Mouse (Mus musculus) stomach, embryonic 15.5 days (tissue): Measurements from ENCODE around the gene Acaa1a. TPM values are rescaled to one million over a fixed set of nuclear protein-coding genes. Genes with fewer than 3 reads are reported as not detected.
A peak's percentile ranks its signal among the peaks of the same experiment; 100 is the strongest.

Source experiments
- ATAC-seq: fragments of 200-750 bp; cut with Nextera tagmentation; 2 replicates; pipeline ENCODE4 v1.8.0; 2017; ENCODE audit warnings: low read depth, moderate number of reproducible peaks, moderate TSS enrichment; ENCODE audit not compliant: insufficient read depth, low FRiP score
- H3K27ac ChIP-seq: fragments of 300-500 bp; sonication (generic); 2 replicates; pipeline ENCODE4 v1.5.1; 2015; ENCODE audit warnings: mild to moderate bottlenecking, inconsistent platforms
- H3K27me3 ChIP-seq: fragments of 300-500 bp; sonication (generic); replicated peaks from 2 replicates; pipeline ENCODE4 v1.6.1; 2015; ENCODE audit warnings: inconsistent platforms
- H3K36me3 ChIP-seq: fragments of 300-500 bp; sonication (generic); 2 replicates; pipeline ENCODE4 v1.6.1; 2015; ENCODE audit warnings: inconsistent platforms
- H3K4me1 ChIP-seq: fragments of 300-500 bp; sonication (generic); 2 replicates; pipeline ENCODE4 v1.6.1; 2015; ENCODE audit warnings: inconsistent platforms
- H3K4me2 ChIP-seq: fragments of 300-500 bp; sonication (generic); 2 replicates; pipeline ENCODE4 v1.6.1; 2015; ENCODE audit warnings: mild to moderate bottlenecking, inconsistent platforms
- H3K4me3 ChIP-seq: fragments of 300-500 bp; sonication (generic); replicated peaks from 2 replicates; pipeline ENCODE4 v1.5.1; 2015; ENCODE audit warnings: inconsistent platforms
- H3K9ac ChIP-seq: fragments of 300-500 bp; sonication (generic); 2 replicates; pipeline ENCODE4 v1.6.1; 2015; ENCODE audit warnings: inconsistent platforms
- H3K9me3 ChIP-seq: fragments of 300-500 bp; sonication (generic); 2 replicates; pipeline ENCODE4 v1.6.1; 2016; ENCODE audit warnings: inconsistent platforms
- whole genome bisulfite sequencing: fragments of 180-500 bp; shearing (Covaris S2); methylation state at CpG from one replicate; pipeline ENCODE4 v1.1.7; 2015; 5-methylcytosine and 5-hydroxymethylcytosine counted together
- polyA plus RNA-seq: library from polyadenylated mRNA; unstranded; fragments of >200 nt; fragmentation: Nextera tagmentation; extraction: Ambion mirVana; gene quantifications from 2 replicates; pipeline ENCODE4 v1.2.1, GENCODE M21; 2015

Gene Acaa1a
- polyA plus RNA-seq, result 116 and 119 TPM in 2 replicates

- peak within 1 kb of the TSS; percentile 96 for H3K27ac ChIP-seq
- no peaks in the 10 kb centered on the region for H3K9me3 ChIP-seq
- peaks cover 24% of the 10 kb centered on the region for H3K4me1 ChIP-seq
- H3K27me3 ChIP-seq, result no peaks in the 10 kb centered on the region
- peak within 1 kb of the TSS; percentile 82 for H3K9ac ChIP-seq
- H3K36me3 ChIP-seq, result peaks cover 16% of the 10 kb centered on the region
- no peak for ATAC-seq
- under 1% methylated on average over 43 of the region's 43 CpGs for WGBS
- H3K4me3 ChIP-seq, result peak within 1 kb of the TSS; percentile 92
- H3K4me2 ChIP-seq, result peak within 1 kb of the TSS; percentile 87
Measured at GRCm38 (mm10) chr9:119339558-119340211, at the start of gene Acaa1a. Gene Acaa1a (plus strand): TSS chr9:119339676.

DNA sequence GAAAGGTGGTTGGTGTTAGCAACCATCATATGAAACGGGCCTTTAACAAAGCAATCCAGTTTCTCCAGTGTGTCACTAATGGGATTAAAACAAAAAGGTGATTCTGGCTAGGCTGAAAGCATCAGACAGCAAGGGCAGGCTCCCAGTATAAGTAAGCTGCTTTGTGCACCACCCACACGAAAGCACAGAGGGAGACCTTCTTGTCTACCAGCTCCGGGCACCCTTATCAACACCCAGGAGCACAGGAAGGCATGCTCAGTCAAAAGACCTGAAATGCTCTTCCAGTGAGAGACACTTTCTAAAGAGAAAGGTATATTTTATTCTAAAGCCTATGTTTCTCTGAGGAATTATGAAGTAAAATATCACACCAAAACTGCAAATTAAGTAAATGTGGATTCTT is 48.7 kb upstream of the Acaa1a start:
- Histone ChIP-seq H3K4me2 (no peak overlapping the region), H3K27me3 (no peaks in the 10 kb centered on the region), H3K9me3 (no peaks in the 10 kb centered on the region), H3K36me3 (0 out of 2 replicates have a peak, but pooled peaks cover 2% of the 10 kb centered on the region), H3K4me3 (no peak overlapping the region), H3K4me1 (no peaks in the 10 kb centered on the region), H3K27ac (no peak overlapping the region), H3K9ac (no peak overlapping the region)
- no peak for ATAC-seq
- WGBS, result 89% methylated on average over 3 of the region's 3 CpGs

- no peak overlapping the region for H3K27ac ChIP-seq
- no peak for ATAC-seq
- H3K4me1 ChIP-seq, result no peaks in the 10 kb centered on the region
- H3K9ac ChIP-seq, result no peak overlapping the region
- peaks cover 2% of the 10 kb centered on the region; the same call in 1 of the 2 replicates for H3K36me3 ChIP-seq
- H3K27me3 ChIP-seq, result no peaks in the 10 kb centered on the region
- WGBS, result 75% methylated on average over 6 of the region's 6 CpGs
- H3K9me3 ChIP-seq, result no peaks in the 10 kb centered on the region
- H3K4me2 ChIP-seq, result no peak overlapping the region
- H3K4me3 ChIP-seq, result no peak overlapping the region
Measured at GRCm38 (mm10) chr9:119297696-119298095, 41.8 kb upstream of the Acaa1a start.

- no peak overlapping the region for H3K4me3 ChIP-seq
- 79% methylated on average over 3 of the region's 3 CpGs for WGBS
- H3K4me1 ChIP-seq, result no peaks in the 10 kb centered on the region
- no peak overlapping the region for H3K27ac ChIP-seq
- no peak for ATAC-seq
- H3K27me3 ChIP-seq, result no peaks in the 10 kb centered on the region
- peaks cover 2% of the 10 kb centered on the region; the same call in 1 of the 2 replicates for H3K36me3 ChIP-seq
- H3K4me2 ChIP-seq, result no peak overlapping the region
- H3K9me3 ChIP-seq, result no peaks in the 10 kb centered on the region
- H3K9ac ChIP-seq, result no peak overlapping the region
Measured at GRCm38 (mm10) chr9:119298563-119298962, 40.9 kb upstream of the Acaa1a start.

GRCm38 (mm10) chr9:119305863-119306262 is 33.6 kb upstream of the Acaa1a start:
- Histone ChIP-seq H3K27me3 (no peaks in the 10 kb centered on the region), H3K4me2 (no peak overlapping the region), H3K27ac (no peak overlapping the region), H3K9ac (no peak overlapping the region), H3K9me3 (no peaks in the 10 kb centered on the region), H3K36me3 (peaks cover 2% of the 10 kb centered on the region; the same call in 1 of the 2 replicates), H3K4me1 (0 out of 2 replicates have a peak, but pooled peaks cover 3% of the 10 kb centered on the region), H3K4me3 (no peak overlapping the region)
- WGBS, result 87% methylated on average over 7 of the region's 7 CpGs
- no peak for ATAC-seq

DNA sequence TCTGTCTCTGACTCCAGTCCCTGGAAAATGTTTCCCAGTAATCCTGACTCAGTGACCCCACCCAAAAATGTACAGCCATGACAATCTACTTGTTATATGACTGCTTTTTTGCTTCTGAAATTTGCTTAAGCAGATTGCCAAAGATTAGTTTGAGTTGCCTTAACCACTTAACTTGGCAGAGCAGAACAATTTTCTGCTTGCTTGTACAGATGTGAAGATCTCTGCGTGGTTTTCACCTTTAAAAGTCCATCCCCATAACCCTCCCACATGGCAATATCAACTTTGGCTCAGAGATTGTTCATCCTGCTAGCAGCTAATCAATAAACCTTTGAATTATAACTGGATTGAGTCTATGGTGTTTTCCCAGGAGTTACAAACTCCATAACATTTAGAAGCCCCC is 30.4 kb upstream of the Acaa1a start:
- no peaks in the 10 kb centered on the region for H3K27me3 ChIP-seq
- no peaks in the 10 kb centered on the region for H3K36me3 ChIP-seq
- H3K4me2 ChIP-seq, result no peak overlapping the region
- H3K9ac ChIP-seq, result no peak overlapping the region
- ATAC-seq, result no peak
- 77% methylated on average over 1 of the region's 1 CpGs for WGBS
- H3K27ac ChIP-seq, result no peak overlapping the region
- no peak overlapping the region for H3K4me3 ChIP-seq
- H3K4me1 ChIP-seq, result 0 out of 2 replicates have a peak, but pooled peaks cover 3% of the 10 kb centered on the region
- no peaks in the 10 kb centered on the region for H3K9me3 ChIP-seq

DNA sequence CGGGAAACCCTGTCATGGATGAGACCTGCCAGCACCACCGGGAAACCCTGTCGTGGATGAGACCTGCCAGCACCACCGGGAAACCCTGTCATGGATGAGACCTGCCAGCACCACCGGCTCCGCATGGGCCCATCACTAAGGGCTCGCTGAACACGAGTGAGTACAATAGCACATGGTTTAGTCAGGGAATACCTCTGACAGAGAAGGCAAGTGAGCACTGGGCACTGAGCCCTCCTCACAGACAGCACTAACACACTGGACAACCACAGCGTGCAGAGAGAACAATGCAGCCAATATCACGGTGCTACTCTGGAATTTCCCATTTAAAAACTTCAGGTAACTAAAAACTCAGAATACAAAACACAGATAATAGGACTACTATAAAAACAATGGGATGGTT is 26.4 kb upstream of the Acaa1a start:
- Histone ChIP-seq H3K36me3 (no peaks in the 10 kb centered on the region), H3K4me2 (no peak overlapping the region), H3K4me3 (no peak overlapping the region), H3K27ac (no peak overlapping the region), H3K4me1 (no peaks in the 10 kb centered on the region), H3K27me3 (no peaks in the 10 kb centered on the region), H3K9ac (no peak overlapping the region), H3K9me3 (no peaks in the 10 kb centered on the region)
- ATAC-seq, result no peak
- 94% methylated on average over 10 of the region's 10 CpGs for WGBS

- ATAC-seq, result no peak
- H3K4me2 ChIP-seq, result no peak overlapping the region
- H3K4me1 ChIP-seq, result peaks cover 3% of the 10 kb centered on the region; the same call in 1 of the 2 replicates
- no peaks in the 10 kb centered on the region for H3K27me3 ChIP-seq
- no peak overlapping the region for H3K9ac ChIP-seq
- no peaks in the 10 kb centered on the region; the same call in 1 of the 2 replicates for H3K9me3 ChIP-seq
- no peak overlapping the region for H3K4me3 ChIP-seq
- H3K27ac ChIP-seq, result no peak overlapping the region
- no peaks in the 10 kb centered on the region for H3K36me3 ChIP-seq
- 98% methylated on average over 1 of the region's 1 CpGs for WGBS
Measured at GRCm38 (mm10) chr9:119318891-119319290, 20.6 kb upstream of the Acaa1a start.

- H3K9me3 ChIP-seq, result no peaks in the 10 kb centered on the region; the same call in 1 of the 2 replicates
- no peaks in the 10 kb centered on the region for H3K27me3 ChIP-seq
- no peak overlapping the region for H3K9ac ChIP-seq
- no peaks in the 10 kb centered on the region for H3K36me3 ChIP-seq
- 75% methylated on average over 7 of the region's 7 CpGs for WGBS
- peaks cover 3% of the 10 kb centered on the region; the same call in 1 of the 2 replicates for H3K4me1 ChIP-seq
- H3K4me2 ChIP-seq, result peak overlapping the region; percentile 97
- no peak for ATAC-seq
- peak overlapping the region; percentile 76 for H3K4me3 ChIP-seq
- H3K27ac ChIP-seq, result no peak overlapping the region
Measured at GRCm38 (mm10) chr9:119320446-119320845, 19.0 kb upstream of the Acaa1a start.

- Histone ChIP-seq H3K9ac (peak overlapping the region; percentile 76; the same call in 1 of the 2 replicates), H3K27me3 (no peaks in the 10 kb centered on the region), H3K4me1 (peaks cover 3% of the 10 kb centered on the region; the same call in 1 of the 2 replicates), H3K4me2 (peak overlapping the region; percentile 97), H3K36me3 (no peaks in the 10 kb centered on the region), H3K9me3 (no peaks in the 10 kb centered on the region; the same call in 1 of the 2 replicates), H3K4me3 (peak overlapping the region; percentile 76), H3K27ac (peak overlapping the region; percentile 91; the same call in 1 of the 2 replicates)
- 14% methylated on average over 7 of the region's 7 CpGs for WGBS
- no peak for ATAC-seq
Measured at GRCm38 (mm10) chr9:119320946-119321345, 18.5 kb upstream of the Acaa1a start.

DNA sequence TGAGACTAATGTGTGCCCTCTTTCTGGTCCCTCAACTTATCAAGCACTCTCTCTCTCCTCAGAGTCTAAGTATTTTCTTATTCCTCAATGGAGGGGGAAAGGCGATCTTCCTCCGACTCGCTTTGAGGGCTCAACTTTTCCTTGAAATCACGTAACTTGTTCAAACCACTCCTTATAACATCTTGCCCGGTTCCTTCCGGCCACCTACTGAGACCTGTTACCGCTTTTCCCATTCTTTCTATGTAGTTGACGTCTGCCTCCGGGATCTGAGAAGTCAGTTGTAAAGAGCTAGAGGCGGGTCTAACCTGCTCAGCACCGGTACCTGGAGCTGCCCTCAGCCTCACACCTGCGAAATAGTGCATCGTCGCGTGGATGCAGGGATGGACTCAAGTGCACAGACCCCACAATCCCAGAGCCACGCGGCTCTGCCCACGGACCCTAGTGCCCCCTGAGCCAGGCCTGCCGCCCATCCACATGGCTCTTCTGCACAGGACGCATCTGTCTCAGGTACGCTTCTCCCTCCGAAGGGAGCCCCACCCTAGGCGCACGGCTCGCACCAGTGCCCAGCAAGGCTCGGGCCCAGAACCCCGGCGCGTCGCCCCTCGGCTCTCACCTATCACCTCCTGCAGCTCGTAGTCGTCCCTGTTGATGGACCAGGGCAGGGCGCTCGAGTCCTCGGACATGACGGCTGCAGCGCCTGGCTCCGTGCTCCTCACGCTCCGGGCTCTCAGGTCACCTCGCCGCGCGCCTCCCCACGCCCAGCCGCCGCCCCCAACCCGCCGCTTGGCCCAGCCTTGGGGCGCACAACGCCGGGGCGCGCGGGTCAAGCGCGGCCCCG is 17.9 kb upstream of the Acaa1a start:
- ATAC-seq, result peak; percentile 0
- H3K4me2 ChIP-seq, result peak overlapping the region; percentile 97
- H3K4me1 ChIP-seq, result peaks cover 3% of the 10 kb centered on the region; the same call in 1 of the 2 replicates
- under 1% methylated on average over 56 of the region's 59 CpGs for WGBS
- H3K4me3 ChIP-seq, result peak overlapping the region; percentile 76
- H3K27me3 ChIP-seq, result no peaks in the 10 kb centered on the region
- H3K36me3 ChIP-seq, result no peaks in the 10 kb centered on the region
- H3K9ac ChIP-seq, result peak overlapping the region; percentile 76
- peak overlapping the region; percentile 91 for H3K27ac ChIP-seq
- no peaks in the 10 kb centered on the region; the same call in 1 of the 2 replicates for H3K9me3 ChIP-seq
